Mouse (Mus musculus): ENCODE measurements around the gene Nckap5.

DNA sequence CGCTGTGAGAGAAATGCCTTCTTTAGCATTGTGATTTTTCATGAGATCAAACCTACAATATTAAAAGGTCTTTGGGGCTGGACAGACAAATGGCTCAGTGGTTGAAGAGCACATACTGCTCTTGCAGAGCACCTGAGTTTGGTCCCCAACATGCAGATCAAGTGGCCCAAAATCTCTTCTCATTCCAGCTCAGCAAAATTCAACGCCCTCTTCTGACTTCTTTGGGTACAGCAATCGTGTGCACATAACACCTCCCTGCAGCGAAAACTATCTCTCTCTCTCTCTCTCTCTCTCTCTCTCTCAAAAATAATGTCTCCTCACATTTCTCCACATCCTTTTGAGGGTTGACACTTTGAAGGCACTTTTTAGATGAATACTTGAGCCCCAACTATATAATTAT is 398.3 kb downstream of the Nckap5 start:
- no peak for TF ChIP-seq USF1 (IDR thresholded peaks at IDR 0.05; ENCODE audit: low read depth, low read length)
- TF ChIP-seq NELFE (IDR thresholded peaks at IDR 0.05; ENCODE audit: low read depth, low read length) = no peak
- TF ChIP-seq BHLHE40 (IDR thresholded peaks at IDR 0.05; ENCODE audit: borderline replicate concordance, low read depth, low read length) = no peak
- TF ChIP-seq CTCF (IDR thresholded peaks at IDR 0.05 in 2 of 3, conservative IDR thresholded peaks at IDR 0.05 in 1 of 3; ENCODE audit: control insufficient read depth in 1 of 3, insufficient read depth in 1 of 3, low read depth in 2 of 3, low read length in 3 of 3, poor library complexity in 1 of 3, severe bottlenecking in 1 of 3) = peak in 1 of 3 experiments; percentile 9; a peak in 1 of 6 replicates
- no peak for TF ChIP-seq GATA1 (IDR thresholded peaks at IDR 0.05; ENCODE audit: low read depth, low read length)
- no peak for TF ChIP-seq EP300 (IDR thresholded peaks at IDR 0.05; ENCODE audit: low read depth in 1 of 2, low read length in 2 of 2)
- no peak for TF ChIP-seq POLR2AphosphoS2 (IDR thresholded peaks at IDR 0.05; ENCODE audit: low read length)
- TF ChIP-seq POLR2A (IDR thresholded peaks at IDR 0.05; ENCODE audit: control insufficient read depth in 1 of 2, insufficient read depth in 1 of 2, low read depth in 1 of 2, low read length in 2 of 2, poor library complexity in 1 of 2) = no peak
- no peak for TF ChIP-seq MAZ (IDR thresholded peaks at IDR 0.05; ENCODE audit: low read depth, low read length)

All from MEL (cell line).